Mouse (Mus musculus) left cerebral cortex, postnatal 4 days (tissue): ENCODE measurements around the gene Ston2. TPM values are rescaled to one million over a fixed set of nuclear protein-coding genes. Genes with fewer than 3 reads are reported as not detected.
A peak's percentile ranks its signal among the peaks of the same experiment; 100 is the strongest.
"Not testable (repeated sequence)": the region's sequence is repeated elsewhere in the genome, so short reads cannot be mapped to it uniquely, and the experiment has no call there.

ENCODE experiments used
- DNase-seq: peaks from one replicate; pipeline ENCODE4 v3.0.0-alpha.2; 2022
- intact Hi-C: fragments of 180-260 bp; cut with DNase I; formaldehyde crosslinking; loops from one replicate; pipeline ENCODE4 v1.15.1; 2025
- total RNA-seq, 2 experiments: library from RNA; stranded (reverse); gene quantifications; 2 replicates each; pipeline ENCODE4 v1.2.3; 2021

The Ston2 gene
- total RNA-seq, 2 experiments from 2014 or later = 14.2 to 16.6 TPM

- DNase-seq = no peak
- intact Hi-C loops = no loop called here
Observed at GRCm38 (mm10) chr12:91625013-91625412, 163.2 kb downstream of the Ston2 start.

GRCm38 (mm10) chr12:91609425-91609824, 178.8 kb downstream of the Ston2 start:
- DNase-seq = peak; percentile 50
- intact Hi-C loops = no loop called here

- DNase-seq = peak; percentile 66
- intact Hi-C loops = no loop called here
Observed at GRCm38 (mm10) chr12:91607678-91608077, 180.5 kb downstream of the Ston2 start.

GRCm38 (mm10) chr12:91606651-91607050, 181.5 kb downstream of the Ston2 start:
- intact Hi-C loops = no loop called here
- DNase-seq = no peak

DNA sequence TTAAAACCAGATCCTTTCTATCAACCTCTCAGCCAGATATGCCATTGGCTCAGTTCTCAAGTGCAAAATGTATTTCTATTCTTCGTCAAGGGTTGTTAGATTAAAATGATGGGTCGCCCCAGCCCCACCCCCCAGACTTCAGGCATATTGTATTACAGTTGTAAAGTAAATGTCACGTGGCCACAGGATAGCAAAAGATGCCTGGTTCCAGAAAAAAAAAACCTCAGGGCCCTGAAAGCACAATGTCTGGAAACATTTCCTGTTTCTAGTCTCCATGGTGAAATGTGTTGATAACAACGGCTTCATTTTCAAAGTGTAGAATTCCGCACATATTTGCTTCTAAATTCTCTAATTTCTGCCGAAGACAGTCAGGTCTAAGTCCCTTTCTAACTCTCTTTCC, 183.6 kb downstream of the Ston2 start:
- DNase-seq = no peak
- intact Hi-C loops = no loop called here

DNA sequence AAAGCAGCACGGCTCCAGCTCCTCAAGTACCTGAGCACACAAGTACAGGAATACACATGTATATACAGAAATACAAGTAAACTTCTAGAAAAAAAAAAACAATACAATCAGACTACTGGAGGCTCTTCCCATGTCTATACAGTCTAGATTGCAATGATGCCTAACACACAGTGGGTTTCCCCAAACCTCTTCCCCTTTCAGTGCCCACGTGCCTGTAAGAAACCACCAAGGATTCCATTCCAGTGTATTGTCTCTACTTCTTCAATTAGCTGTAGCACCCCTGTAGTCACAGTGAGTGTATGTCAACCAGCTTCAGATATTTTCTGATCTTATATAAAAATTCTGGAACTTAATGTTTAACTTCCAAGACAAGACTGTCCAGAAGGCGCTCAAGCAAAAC, 196.1 kb downstream of the Ston2 start:
- intact Hi-C loops = no loop called here

DNA sequence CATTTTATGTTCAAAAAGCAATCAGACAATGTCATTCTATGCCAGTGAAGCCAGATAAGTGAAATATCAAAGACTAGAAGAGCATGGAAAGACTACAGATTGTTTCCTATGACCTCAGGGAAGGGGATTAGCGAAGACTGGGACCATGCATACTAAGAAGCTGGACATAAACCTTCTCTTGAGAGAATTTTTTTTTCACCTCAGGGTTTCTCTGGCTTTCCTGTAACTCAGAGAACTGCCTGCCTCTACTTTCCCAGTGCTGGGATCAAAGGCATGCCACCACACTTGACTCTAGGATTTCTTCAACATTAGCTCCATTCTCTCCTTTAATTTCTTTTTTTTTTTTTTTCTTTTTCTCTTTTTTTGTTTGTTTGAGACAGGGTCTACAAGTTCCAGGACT, 197.0 kb downstream of the Ston2 start:
- no peak for DNase-seq
- intact Hi-C loops = no loop called here

More for the DNA sequence above, 196.1 kb downstream of the Ston2 start:
- DNase-seq = no peak

GRCm38 (mm10) chr12:91590716-91591115, 197.5 kb downstream of the Ston2 start:
- DNase-seq = no peak
- intact Hi-C loops = no loop called here

- DNase-seq = peak; percentile 97
- intact Hi-C loops = no loop called here
Observed at GRCm38 (mm10) chr12:91589847-91590690, 198.1 kb downstream of the Ston2 start, which contains the start of gene Gtf2a1. Gene Gtf2a1 (minus strand): TSS chr12:91590487.

GRCm38 (mm10) chr12:91589542-91589846, 198.7 kb downstream of the Ston2 start:
- intact Hi-C loops = no loop called here
- DNase-seq = no peak

GRCm38 (mm10) chr12:91588670-91589541, 199.3 kb downstream of the Ston2 start:
- DNase-seq = peak; percentile 37
- intact Hi-C loops = no loop called here

- peak; percentile 93 for DNase-seq
- intact Hi-C loops = no loop called here
Observed at GRCm38 (mm10) chr12:91588176-91588669, 200.0 kb downstream of the Ston2 start.

GRCm38 (mm10) chr12:91587491-91588033, 200.6 kb downstream of the Ston2 start:
- no peak for DNase-seq
- intact Hi-C loops = no loop called here

- intact Hi-C loops = no loop called here
- DNase-seq = no peak
Observed at GRCm38 (mm10) chr12:91587077-91587476, 201.1 kb downstream of the Ston2 start.

- DNase-seq, intact Hi-C loops: not testable (repeated sequence)
Observed at GRCm38 (mm10) chr12:91585815-91586214, 202.4 kb downstream of the Ston2 start.

- intact Hi-C loops = no loop called here
- DNase-seq = no peak
Observed at GRCm38 (mm10) chr12:91585206-91585605, 203.0 kb downstream of the Ston2 start.

DNA sequence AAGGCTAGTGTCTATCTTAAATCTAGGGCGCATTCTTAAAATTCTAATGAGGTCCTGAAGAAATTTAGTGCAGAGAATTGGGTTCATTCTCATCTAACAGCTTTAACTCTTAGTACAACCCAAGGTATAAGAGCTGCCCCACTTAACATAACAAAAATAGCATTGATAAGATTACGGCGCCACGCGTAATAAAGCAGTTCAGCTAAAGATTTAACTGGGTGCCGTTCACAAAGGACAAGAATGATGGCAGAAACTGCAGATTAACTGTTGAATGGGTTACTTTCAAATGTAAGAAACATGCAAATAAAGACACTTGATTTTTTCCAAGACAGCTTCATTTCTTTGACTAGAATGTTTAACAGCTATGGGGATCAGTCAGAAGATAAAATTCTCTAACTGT, 204.8 kb downstream of the Ston2 start:
- no peak for DNase-seq
- intact Hi-C loops = no loop called here
